Mouse (Mus musculus) gastrocnemius, adult 18-20 months (tissue): ENCODE measurements around the gene Kansl1. TPM values are rescaled to one million over a fixed set of nuclear protein-coding genes. Genes with fewer than 3 reads are reported as not detected.

Experiments
- DNase-seq: peaks from one replicate; pipeline ENCODE4 v3.0.0; 2021; ENCODE audit warnings: low spot score
- total RNA-seq, 2 experiments: library from RNA; stranded (reverse); gene quantifications; 2 replicates each; pipeline ENCODE4 v1.2.3; 2021

Kansl1 gene
- total RNA-seq, 2 experiments from 2014 or later, result 21.2 to 22.0 TPM

DNA sequence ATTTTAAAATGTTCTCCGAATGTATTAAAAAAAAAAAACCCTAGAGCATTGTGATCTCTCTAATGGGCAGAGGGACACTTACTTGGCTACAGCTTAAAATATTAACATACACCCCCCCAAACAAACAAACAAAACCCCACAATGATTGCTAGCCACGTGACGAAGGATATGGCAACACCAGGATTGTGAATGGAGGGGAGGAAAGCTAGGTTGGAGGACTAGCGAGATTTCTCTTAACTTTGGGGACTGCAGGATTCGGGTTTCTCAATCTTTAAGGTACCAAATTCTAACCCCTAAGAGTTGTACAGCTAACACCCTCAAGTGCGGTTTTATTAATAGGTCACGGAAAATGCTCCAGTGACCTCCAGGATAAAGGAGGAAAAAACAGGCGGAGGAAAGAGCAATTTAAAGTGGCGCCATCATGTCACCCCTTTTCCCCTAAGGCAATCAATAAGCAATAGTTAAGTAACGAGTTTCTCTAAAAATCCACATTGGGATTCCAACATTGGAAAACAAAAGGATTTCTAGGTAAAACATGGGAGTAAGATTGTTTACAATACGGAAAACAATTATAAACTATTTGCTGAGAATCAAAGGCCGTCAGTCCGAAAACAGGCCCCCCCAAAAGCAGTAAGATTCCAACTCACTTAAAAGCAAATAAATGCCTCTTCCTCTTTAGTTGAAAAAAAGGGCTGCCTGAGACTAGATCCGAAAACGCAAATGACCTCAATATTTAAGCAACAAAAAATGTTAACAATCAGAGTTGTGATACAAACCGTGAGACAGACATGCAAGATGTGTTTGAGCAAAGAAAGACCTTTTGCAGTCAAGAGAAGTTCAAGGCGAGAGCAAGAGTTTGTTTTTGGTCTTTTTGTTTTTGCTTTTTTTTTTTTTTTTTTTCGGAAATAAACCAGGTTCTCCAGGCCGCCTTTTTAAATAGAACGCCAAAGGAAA lies 27.9 kb downstream of the Kansl1 start:
- no peak for DNase-seq

DNA sequence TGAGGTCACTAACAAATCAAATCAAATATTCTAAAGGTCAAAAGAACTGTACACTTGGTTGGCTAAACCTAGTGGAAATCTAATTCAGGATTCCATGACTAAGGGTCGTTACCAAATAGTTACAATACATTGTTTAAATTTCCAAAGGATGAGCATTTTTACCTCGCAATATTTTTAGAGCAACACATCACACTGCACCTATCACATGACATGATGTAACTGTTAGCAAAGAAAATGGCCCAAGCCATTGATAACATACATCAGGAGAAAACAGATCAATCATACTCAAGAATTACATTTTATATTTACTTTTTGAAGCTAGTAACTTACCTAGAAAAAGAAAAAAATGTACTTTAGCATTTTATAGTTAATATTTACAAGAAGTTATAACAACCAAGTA lies 29.0 kb downstream of the Kansl1 start:
- DNase-seq, result no peak

DNA sequence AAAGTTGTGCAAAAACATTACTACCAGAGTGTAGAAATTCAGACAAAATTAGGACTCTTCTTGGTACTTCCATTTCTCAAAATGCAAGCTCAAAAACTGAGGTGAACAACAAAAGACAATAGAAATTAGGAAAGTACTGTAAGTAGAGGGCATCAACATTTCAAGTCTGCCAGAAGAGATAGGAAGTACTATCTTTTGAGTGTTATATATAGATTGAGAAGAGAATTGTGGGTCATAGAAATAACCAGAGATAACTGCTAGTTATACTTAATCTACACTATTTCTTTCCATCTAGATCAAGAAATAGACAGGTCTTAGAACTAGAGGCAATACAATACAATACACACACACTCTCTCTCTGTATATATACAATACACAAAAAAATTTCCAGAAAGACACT lies 30.2 kb downstream of the Kansl1 start:
- no peak for DNase-seq

DNA sequence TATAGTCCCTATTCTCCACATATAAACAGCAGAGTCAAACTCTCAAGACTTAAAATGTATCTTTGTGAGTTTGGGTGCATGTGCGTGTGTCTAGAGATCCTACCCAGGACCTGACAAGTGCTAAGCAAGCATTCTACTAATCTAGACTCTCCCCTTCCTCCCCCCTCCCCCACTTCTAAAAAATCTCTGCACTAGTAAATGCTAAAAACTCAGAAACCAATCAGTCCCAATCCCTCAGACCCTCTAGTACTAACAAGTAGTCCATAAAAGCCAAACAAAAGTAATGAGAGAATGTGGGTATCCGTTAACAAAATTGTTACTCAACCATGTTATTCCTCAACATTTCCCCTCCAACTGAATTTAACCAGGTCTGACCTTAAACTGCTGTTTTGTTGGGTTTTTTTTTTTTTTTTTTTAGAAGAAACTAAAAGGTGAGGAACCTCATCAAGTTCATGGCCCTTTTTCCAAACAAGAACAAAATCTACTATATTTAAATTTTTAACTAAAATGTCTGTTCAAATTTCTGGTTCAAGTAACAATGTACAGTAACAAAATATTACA lies 32.2 kb downstream of the Kansl1 start:
- DNase-seq, result no peak

DNA sequence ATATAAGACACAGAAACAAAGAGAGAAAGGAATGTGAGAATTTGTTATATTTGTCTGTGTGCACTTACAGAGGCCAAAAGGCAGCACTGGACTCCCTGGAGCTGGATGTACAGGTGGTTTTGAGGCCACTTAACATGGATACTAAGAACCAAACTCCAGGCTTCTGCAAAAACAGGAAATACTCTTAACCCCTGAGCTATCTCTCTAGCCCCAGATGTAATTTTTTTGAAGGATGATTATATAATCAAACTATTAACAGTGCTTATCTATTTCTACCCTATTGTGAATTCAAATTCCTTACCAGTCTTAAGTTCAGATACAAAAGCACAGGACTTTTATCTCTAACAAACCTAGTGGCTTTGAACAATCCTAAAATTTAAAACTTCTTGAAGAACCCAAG lies 32.9 kb downstream of the Kansl1 start:
- DNase-seq, result no peak

DNA sequence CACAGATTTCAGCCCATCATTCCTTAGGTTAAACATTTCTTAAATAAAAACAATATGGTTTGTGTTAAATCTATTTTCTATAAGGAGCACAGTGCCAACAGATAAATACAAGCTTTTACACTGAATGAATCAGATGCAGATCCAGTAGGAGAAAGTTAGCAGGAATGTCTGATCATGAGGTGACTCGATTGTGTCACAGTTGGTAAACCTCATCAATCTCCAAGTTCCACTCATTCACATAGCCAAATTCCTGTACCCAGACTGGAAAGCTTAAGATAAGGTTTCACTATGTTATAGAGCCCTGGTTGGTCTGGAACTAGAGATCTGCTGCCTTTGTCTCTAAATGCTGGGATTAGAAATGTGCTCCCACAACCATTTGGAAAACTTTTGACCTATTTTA lies 33.5 kb downstream of the Kansl1 start:
- no peak for DNase-seq

DNA sequence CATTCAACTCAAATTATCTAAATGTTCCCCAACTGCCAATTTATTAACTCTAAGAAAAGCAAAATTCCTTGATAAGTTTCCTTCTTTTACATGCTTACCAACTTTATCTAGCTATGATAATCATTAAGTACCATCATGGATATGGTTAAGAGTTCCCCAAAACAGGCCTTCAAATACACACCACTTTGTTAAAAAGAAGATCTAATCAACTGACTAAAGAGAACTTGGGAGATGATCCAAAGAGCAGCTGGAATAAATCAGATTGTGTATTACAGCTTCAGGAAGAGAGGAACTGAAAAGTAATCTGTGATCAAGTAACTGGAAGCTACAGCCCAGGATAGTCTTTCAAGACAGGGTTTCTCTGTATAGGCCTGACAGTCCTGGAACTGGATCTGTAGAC lies 36.4 kb downstream of the Kansl1 start:
- DNase-seq, result no peak

DNA sequence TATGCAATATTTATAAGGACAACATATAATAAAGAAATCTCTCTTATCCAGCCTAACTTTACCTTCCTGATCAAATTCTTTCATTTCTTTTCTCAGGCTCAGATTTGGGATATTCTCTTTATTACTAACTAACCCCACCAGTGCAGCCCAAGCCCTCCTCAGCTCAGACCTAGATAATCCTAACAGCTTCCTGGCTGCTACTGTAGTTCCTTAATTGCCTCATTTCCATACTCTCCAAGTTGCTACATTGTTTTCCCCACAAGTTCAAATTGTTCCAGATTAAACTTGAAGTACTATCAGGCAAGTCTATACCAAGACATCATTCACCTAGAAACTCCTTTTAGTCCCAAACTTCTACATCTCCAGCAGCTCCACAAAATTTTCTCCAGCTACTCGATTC lies 36.9 kb downstream of the Kansl1 start:
- DNase-seq, result no peak

DNA sequence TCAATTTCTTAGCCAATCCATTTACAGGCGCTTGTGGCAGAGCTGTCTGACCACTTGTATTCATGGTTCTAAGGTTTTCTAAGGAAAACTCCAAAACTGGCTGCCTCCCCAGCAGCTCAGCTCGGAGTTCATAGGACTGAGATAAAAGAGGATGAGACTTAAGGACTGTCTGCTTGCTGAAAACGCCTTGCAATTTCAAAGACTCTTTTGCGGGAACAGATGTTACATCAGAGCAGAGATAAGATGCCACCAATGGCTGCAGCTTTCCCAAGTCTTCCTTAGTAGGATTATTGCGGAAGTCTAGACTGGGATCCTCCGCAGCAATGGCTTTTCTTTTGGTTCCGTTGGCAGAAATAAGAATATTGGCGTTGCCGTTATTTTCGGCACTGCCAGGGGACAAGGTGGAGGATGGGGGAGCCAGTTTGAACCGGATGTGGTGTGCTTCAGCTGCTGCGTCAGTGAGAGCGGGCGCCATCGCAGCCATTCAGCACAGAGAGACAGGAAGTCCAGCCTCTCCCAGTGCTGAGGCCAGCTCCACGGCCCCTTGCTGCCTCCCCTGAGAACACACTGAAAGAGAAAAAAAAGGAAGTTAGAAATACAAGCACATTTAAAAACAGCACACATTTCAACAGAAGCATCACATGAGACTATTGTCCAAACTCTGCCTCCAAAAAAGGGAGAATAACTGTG lies 43.8 kb downstream of the Kansl1 start:
- peak; percentile 15 for DNase-seq

DNA sequence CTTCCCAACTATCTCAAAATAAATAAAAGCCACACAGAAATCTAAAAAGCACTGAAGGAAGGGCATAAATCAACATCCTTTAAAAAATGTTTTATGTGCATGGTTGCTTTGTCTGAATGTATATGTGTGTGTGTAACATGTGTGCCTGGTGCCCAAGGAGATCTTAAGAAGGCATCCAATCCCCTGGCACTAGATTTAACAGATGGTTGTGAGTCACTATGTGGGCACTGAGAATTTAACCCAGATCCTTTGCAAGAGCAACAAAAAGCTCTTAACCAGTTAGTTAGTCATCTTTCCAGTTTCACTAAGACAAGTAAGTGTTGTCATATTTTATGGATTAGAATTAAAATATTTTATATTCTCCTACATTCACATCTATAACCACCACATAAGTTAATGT lies 56.4 kb downstream of the Kansl1 start:
- no peak for DNase-seq

DNA sequence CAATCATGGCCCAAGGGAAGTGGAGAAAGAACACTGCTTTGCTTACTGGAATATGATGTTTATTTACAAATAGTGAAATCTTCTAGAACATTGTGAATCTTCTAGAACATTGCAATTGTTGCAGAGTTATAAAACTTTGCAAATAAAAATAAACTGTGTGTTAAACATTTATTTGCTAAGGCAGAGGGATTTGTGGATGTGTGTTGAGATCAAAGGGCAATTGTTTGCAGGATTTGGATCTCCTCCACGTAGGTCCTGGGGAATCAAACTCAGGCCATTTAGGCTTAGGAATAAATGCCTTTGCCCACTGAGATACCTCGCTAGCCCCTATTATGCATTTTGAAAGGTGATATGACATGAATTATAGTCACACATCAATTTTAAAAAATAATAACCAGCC lies 61.3 kb downstream of the Kansl1 start:
- no peak for DNase-seq

DNA sequence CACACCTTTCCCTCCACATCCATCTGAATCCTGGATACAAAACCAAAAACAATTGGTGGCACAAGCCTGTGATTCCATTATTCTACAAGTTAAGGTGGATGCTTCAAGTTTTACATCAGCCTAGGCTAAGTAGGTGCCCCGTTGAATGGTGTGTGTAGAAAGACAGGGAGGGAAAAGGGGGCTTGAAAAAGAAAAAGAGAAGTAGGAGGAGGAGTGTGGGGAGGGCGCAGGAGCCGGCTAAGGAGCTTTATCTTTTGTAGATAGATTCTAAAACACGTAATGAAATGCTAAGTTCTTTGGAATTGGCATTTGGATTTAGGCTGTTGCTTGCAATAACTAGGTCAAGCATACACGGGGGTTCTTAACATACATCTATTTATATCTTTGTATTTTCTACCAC lies 67.7 kb downstream of the Kansl1 start:
- DNase-seq, result no peak

DNA sequence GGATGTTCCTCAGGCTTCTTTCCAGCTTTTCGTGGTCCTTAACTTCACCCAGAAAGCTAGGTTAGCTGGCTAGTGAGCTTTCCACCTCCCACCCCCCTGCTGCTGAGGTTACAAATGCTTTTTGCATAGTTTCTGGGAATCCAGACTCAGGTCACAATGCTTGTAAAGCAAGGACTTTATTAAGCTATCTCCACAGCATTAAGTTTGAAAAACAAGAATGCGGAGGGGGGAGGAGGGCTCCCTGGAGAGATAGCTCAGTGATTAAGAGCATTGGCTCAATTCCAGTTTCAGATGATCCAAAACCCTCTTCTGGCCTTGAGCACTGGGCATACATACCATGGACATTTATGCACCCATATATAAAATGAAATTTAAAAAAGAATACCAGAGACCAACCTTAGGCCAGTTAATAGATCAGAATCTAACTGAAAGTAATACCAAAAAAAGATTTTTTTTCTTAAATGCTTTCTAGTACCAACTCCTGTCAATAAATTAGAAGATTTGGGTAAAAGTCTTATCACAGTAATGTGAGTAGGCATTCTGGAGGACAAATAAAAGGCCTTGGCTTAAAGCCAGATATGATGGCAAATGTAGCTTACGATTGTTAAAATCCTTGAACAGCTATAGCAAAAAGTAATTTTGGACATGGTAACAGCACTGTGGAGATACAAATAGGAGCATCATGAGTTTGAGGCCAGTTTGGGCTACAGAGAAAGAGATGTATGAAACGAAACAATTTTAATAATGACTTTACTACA lies 69.0 kb downstream of the Kansl1 start:
- peak; percentile 21 for DNase-seq

DNA sequence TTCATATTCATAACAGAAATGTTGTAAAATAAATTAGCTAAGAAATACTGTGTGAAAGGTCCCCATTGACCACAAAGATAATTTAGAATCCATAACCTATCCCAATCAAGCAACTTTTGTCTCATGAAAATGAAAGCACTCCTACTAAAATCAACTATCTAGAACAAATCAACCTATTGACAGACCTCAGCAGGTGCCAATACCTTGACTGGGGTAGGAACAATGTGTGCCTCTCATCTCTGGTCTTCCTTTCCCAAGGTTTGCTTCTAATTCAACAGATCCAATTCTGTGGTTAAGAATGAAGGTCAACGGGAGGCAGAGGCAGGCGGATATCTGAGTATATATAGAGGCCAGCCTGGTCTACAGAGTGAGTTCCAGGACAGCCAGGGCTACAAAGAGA lies 73.0 kb downstream of the Kansl1 start:
- DNase-seq, result no peak

DNA sequence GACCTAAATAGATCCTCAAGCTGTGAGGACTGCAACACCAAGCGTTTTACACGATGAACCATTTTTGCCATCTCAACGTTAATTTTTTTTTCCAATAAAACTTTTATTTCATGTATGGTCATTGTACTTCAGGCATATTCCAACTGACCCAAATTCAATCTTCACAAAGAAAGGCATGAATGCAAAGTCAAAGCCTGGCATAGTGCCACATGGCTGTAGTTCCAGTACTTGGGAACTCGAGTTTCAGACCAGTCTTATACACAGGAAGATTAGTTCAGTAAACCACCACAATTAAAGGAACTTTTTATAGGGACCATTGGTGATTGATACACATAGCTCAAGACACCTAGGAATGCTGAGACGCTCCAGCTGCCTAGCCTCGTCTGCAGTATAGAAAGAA lies 75.5 kb downstream of the Kansl1 start:
- DNase-seq, result peak; percentile 13

DNA sequence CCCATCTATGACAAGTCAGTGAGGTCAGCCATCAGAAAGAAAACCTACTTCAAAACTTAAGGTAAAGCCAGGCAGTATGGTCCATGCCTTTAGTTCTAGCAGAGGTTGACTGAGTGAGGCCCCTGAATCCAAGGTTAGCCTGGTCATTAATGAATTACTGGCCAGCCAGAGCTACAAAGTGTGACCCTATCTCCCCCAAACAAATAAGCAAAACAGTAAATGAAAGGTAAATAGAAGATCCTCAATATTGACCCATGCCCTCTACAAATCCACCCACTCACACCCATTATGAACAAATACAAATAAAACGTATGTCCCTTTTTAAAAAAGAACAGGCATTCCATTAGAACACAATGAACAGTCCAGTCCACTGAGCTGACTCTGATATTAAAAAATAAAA lies 76.5 kb downstream of the Kansl1 start:
- DNase-seq, result no peak

DNA sequence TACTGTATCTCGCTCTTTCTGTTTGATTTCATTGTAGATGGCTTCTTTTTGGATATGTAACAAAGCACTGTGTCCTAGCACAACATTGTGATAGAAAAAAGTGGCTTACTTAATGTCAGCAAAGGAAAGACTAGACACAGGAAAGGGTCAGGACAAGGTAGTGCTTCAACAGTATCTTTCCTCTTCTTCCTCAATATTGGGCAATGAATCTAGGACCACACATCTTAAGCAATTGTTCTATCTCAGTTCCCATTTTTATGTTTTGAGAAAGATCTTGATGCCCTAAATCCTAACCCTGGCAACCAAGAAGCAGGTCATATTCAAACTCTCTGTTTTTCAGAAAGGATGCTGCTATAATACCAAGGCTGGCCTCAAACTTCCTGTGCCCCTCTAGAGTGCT lies 81.4 kb downstream of the Kansl1 start:
- DNase-seq, result no peak

DNA sequence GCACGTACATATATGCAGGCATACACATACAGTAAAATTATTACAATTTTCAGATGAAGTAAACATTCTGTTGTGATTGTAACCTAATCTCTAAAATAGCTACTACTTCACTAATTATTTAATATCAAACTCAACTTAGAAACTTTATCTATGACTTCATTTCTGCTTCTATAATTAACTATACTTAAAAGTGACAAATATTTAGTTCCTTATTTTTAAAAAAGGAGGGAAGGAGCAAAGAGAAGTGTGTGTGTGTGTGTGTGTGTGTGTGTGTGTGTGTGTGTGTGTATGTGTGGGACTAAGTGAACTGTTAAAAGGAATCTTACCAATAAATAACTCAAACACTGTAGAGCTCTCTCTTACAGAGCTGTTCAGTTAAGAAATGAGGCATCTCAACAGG lies 82.1 kb downstream of the Kansl1 start:
- DNase-seq, result no peak

DNA sequence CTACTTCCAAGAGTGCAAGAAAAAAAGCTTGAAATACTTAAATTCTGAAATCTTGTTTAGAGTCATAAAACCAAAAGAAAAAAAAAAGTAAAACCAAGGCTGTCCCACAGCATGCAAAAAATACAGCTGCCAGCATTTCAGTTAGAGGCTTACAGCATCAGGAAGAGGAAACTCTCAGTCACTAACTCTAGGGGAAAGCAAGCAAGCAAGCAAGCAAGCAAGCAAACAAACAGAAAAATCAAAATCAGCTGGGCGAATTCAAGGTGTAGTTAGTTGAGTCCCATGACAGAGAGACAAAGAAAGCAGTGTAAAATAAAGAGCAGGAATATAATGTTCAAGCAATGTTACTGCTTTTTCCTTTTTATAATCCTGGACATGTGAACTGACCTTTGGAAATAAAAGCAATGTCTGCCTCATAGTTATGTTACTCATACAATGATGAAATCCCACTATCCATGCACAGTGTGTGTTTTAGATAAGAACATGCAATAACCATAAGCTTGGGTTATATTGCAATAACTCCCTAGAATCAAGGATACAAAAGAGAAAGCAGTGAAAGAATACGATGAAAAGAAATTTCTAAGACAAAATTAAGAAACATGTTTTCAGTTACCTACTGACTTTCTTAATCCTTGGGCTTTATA lies 85.4 kb downstream of the Kansl1 start:
- DNase-seq, result no peak

DNA sequence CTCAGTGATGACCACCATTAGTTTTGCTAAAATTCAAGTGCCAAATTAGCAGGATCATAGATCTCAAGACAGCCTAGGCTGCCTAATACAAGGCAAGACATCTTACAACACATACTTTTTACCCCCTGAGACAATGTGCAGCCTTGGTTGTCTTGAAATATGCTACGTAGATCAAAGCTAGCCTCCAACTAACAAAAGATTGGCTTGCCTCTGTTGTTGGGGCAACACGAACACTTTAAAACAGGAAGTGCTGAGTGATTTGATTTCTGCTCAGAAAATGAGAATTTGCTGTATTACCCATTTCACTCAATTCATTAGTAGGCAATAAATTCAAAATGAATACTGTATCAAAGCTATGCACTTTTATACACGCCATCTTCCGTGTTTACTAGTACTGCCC lies 86.8 kb downstream of the Kansl1 start:
- DNase-seq, result no peak

DNA sequence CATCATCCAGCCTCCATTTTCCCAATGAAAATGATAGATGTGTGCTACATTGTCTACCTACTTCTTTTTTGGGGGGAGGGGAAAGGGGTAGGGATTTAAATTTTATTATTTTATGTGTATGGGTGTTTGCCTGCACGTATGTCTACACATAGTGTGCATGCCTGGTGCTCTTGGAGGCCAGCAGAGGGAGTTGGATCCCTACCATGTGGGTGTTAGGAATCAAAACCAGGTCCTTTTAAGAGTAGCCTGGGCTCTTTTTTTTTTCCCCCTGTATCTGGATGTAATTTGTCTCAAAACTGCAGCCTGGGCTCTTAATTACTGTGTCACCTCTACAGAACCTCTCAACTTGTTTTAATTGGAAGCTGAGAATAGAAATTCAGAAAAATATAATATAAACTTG lies 89.0 kb downstream of the Kansl1 start:
- no peak for DNase-seq
